Mouse (Mus musculus): ENCODE data around the gene Glo1. TPM values are rescaled to one million over a fixed set of nuclear protein-coding genes. Genes with fewer than 3 reads are reported as not detected.

Gene Glo1
- polyA plus RNA-seq, 2 experiments: 87.9 to 214 TPM

GRCm38 (mm10) chr17:30594846-30595245, 31.8 kb downstream of the Glo1 start:
- Histone ChIP-seq H3K4me2 (replicated peaks; ENCODE audit: low read depth, low read length, severe bottlenecking) (no peak overlapping the region), H3K9ac (ENCODE audit: low read depth, low read length, severe bottlenecking) (no peak overlapping the region), H3K27me3 (ENCODE audit: control insufficient read depth, insufficient read depth, low read length) (no peaks in the 10 kb centered on the region), H3K4me1 (ENCODE audit: control insufficient read depth, insufficient read depth, low read length) (no peaks in the 10 kb centered on the region), H3K36me3 (ENCODE audit: control insufficient read depth, insufficient read depth, low read length) (peaks cover 55% of the 10 kb centered on the region), H3K27ac (replicated peaks; ENCODE audit: low read depth, low read length) (no peak overlapping the region), H3K9me3 (ENCODE audit: control insufficient read depth, low read length) (no peaks in the 10 kb centered on the region), H3K4me3 (replicated peaks; ENCODE audit: low read length) (no peak overlapping the region)
- ATAC-seq (ENCODE audit: low FRiP score, low read depth): no peak
- 40% methylated on average over 6 of the region's 6 CpGs for WGBS
- no peak for DNase-seq (ENCODE audit: low spot score)
- TF ChIP-seq POLR2A (IDR thresholded peaks at IDR 0.05; ENCODE audit: borderline replicate concordance, extremely low read depth, insufficient read depth, insufficient read length): no peak

GRCm38 (mm10) chr17:30594407-30594806, 32.3 kb downstream of the Glo1 start:
- DNase-seq (ENCODE audit: low spot score) (no peak), ATAC-seq (ENCODE audit: low FRiP score, low read depth) (no peak)
- Histone ChIP-seq H3K9me3 (ENCODE audit: control insufficient read depth, low read length) (no peaks in the 10 kb centered on the region), H3K36me3 (ENCODE audit: control insufficient read depth, insufficient read depth, low read length) (peaks cover 53% of the 10 kb centered on the region), H3K4me1 (ENCODE audit: control insufficient read depth, insufficient read depth, low read length) (no peaks in the 10 kb centered on the region), H3K27me3 (ENCODE audit: control insufficient read depth, insufficient read depth, low read length) (no peaks in the 10 kb centered on the region), H3K4me2 (replicated peaks; ENCODE audit: low read depth, low read length, severe bottlenecking) (no peak overlapping the region), H3K4me3 (replicated peaks; ENCODE audit: low read length) (no peak overlapping the region), H3K27ac (replicated peaks; ENCODE audit: low read depth, low read length) (no peak overlapping the region), H3K9ac (ENCODE audit: low read depth, low read length, severe bottlenecking) (no peak overlapping the region)
- no peak for TF ChIP-seq POLR2A (IDR thresholded peaks at IDR 0.05; ENCODE audit: borderline replicate concordance, extremely low read depth, insufficient read depth, insufficient read length)
- 70% methylated on average over 5 of the region's 5 CpGs for WGBS

- H3K27ac ChIP-seq (replicated peaks; ENCODE audit: low read depth, low read length): no peak overlapping the region
- ATAC-seq (ENCODE audit: low FRiP score, low read depth) (no peak), DNase-seq (ENCODE audit: low spot score) (peak; percentile 70)
- H3K9me3 ChIP-seq (ENCODE audit: control insufficient read depth, low read length): no peaks in the 10 kb centered on the region
- no peaks in the 10 kb centered on the region for H3K27me3 ChIP-seq (ENCODE audit: control insufficient read depth, insufficient read depth, low read length)
- TF ChIP-seq POLR2A (IDR thresholded peaks at IDR 0.05; ENCODE audit: borderline replicate concordance, extremely low read depth, insufficient read depth, insufficient read length): no peak
- peaks cover 23% of the 10 kb centered on the region for H3K36me3 ChIP-seq (ENCODE audit: control insufficient read depth, insufficient read depth, low read length)
- no peak overlapping the region for H3K4me2 ChIP-seq (replicated peaks; ENCODE audit: low read depth, low read length, severe bottlenecking)
- 65% methylated on average over 17 of the region's 17 CpGs for WGBS
- no peak overlapping the region for H3K9ac ChIP-seq (ENCODE audit: low read depth, low read length, severe bottlenecking)
- H3K4me1 ChIP-seq (ENCODE audit: control insufficient read depth, insufficient read depth, low read length): no peaks in the 10 kb centered on the region
- no peak overlapping the region for H3K4me3 ChIP-seq (replicated peaks; ENCODE audit: low read length)
Measured at GRCm38 (mm10) chr17:30590417-30591198, 36.1 kb downstream of the Glo1 start.

- H3K36me3 ChIP-seq (ENCODE audit: control insufficient read depth, insufficient read depth, low read length): no peaks in the 10 kb centered on the region
- H3K4me2 ChIP-seq (replicated peaks; ENCODE audit: low read depth, low read length, severe bottlenecking): no peak overlapping the region
- ATAC-seq (ENCODE audit: low FRiP score, low read depth) (no peak), DNase-seq (ENCODE audit: low spot score) (no peak)
- H3K4me3 ChIP-seq (replicated peaks; ENCODE audit: low read length): no peak overlapping the region
- no peak overlapping the region for H3K9ac ChIP-seq (ENCODE audit: low read depth, low read length, severe bottlenecking)
- TF ChIP-seq POLR2A (IDR thresholded peaks at IDR 0.05; ENCODE audit: borderline replicate concordance, extremely low read depth, insufficient read depth, insufficient read length): no peak
- no peaks in the 10 kb centered on the region for H3K4me1 ChIP-seq (ENCODE audit: control insufficient read depth, insufficient read depth, low read length)
- no peaks in the 10 kb centered on the region for H3K9me3 ChIP-seq (ENCODE audit: control insufficient read depth, low read length)
- no peak overlapping the region for H3K27ac ChIP-seq (replicated peaks; ENCODE audit: low read depth, low read length)
- no peaks in the 10 kb centered on the region for H3K27me3 ChIP-seq (ENCODE audit: control insufficient read depth, insufficient read depth, low read length)
- WGBS: 62% methylated on average over 2 of the region's 2 CpGs
Measured at GRCm38 (mm10) chr17:30583258-30584001, 43.2 kb downstream of the Glo1 start.

- Histone ChIP-seq H3K27ac (replicated peaks; ENCODE audit: low read depth, low read length) (no peak overlapping the region), H3K36me3 (ENCODE audit: control insufficient read depth, insufficient read depth, low read length) (no peaks in the 10 kb centered on the region), H3K4me3 (replicated peaks; ENCODE audit: low read length) (no peak overlapping the region), H3K4me2 (replicated peaks; ENCODE audit: low read depth, low read length, severe bottlenecking) (no peak overlapping the region), H3K9me3 (ENCODE audit: control insufficient read depth, low read length) (no peaks in the 10 kb centered on the region), H3K27me3 (ENCODE audit: control insufficient read depth, insufficient read depth, low read length) (no peaks in the 10 kb centered on the region), H3K4me1 (ENCODE audit: control insufficient read depth, insufficient read depth, low read length) (no peaks in the 10 kb centered on the region), H3K9ac (ENCODE audit: low read depth, low read length, severe bottlenecking) (no peak overlapping the region)
- TF ChIP-seq POLR2A (IDR thresholded peaks at IDR 0.05; ENCODE audit: borderline replicate concordance, extremely low read depth, insufficient read depth, insufficient read length): no peak
- 79% methylated on average over 3 of the region's 3 CpGs for WGBS
- DNase-seq (ENCODE audit: low spot score) (no peak), ATAC-seq (ENCODE audit: low FRiP score, low read depth) (no peak)
Measured at GRCm38 (mm10) chr17:30582313-30582712, 44.4 kb downstream of the Glo1 start.

All from limb, embryonic 14.5 days (tissue).